Mouse (Mus musculus) adrenal gland, postnatal 36 days (tissue): ENCODE results near the gene Gm20388. TPM values are rescaled to one million over a fixed set of nuclear protein-coding genes. Genes with fewer than 3 reads are reported as not detected.

Experiments
- DNase-seq, 2 experiments: peaks; one replicate each; pipeline ENCODE4 v3.0.0; 2021; ENCODE audit warnings: mixed read lengths in 1 of 2
- long read RNA-seq, 2 experiments: library from polyadenylated mRNA; stranded (forward); transcript quantifications; one replicate each; pipeline ENCODE4 v2.0.0; 2021; ENCODE audit warnings: borderline sequencing depth in 2 of 2
- total RNA-seq, 2 experiments: library from RNA; stranded (reverse); gene quantifications; 2 replicates each; pipeline ENCODE4 v1.2.3; 2021

Gm20388 gene
- total RNA-seq: 1 to 10 TPM; 2.4 to 7.4 TPM
- long read RNA-seq, experiment 1, partial matches to known transcripts: 0 of 76 reads
- long read RNA-seq, experiment 1, other reads (novel, unspliced or antisense): 76 of 76 reads
- long read RNA-seq, experiment 2, partial matches to known transcripts: 0 of 36 reads
- long read RNA-seq, experiment 2, other reads (novel, unspliced or antisense): 36 of 36 reads

- DNase-seq: peak; percentile 91 to 93
Measured at GRCm38 (mm10) chr8:119910547-119911257, at the start of gene Gm20388. Gene Gm20388, plus strand, starts transcription at chr8:119910841.

GRCm38 (mm10) chr8:119861706-119862389, 48.8 kb upstream of the Gm20388 start, which contains the start of gene Klhl36:
Gene Klhl36, plus strand, starts transcription at chr8:119862266.
- peak; percentile 99 for DNase-seq

- no peak for DNase-seq
Measured at GRCm38 (mm10) chr8:119862390-119862734, 48.3 kb upstream of the Gm20388 start.

- DNase-seq: no peak
Measured at GRCm38 (mm10) chr8:119862749-119863148, 47.9 kb upstream of the Gm20388 start.

GRCm38 (mm10) chr8:119869616-119870015, 41.0 kb upstream of the Gm20388 start:
- no peak for DNase-seq

- DNase-seq: no peak
Measured at GRCm38 (mm10) chr8:119873181-119873580, 37.5 kb upstream of the Gm20388 start.

- DNase-seq: no peak
Measured at GRCm38 (mm10) chr8:119881301-119881700, 29.3 kb upstream of the Gm20388 start.

- DNase-seq: no peak
Measured at GRCm38 (mm10) chr8:119881917-119882316, 28.7 kb upstream of the Gm20388 start.

- no peak for DNase-seq
Measured at GRCm38 (mm10) chr8:119883281-119883680, 27.4 kb upstream of the Gm20388 start.

- peak; percentile 75 to 82 for DNase-seq
Measured at GRCm38 (mm10) chr8:119885612-119886011, 25.0 kb upstream of the Gm20388 start.

GRCm38 (mm10) chr8:119887130-119887529, 23.5 kb upstream of the Gm20388 start:
- peak; percentile 61 to 63 for DNase-seq

- no peak for DNase-seq
Measured at GRCm38 (mm10) chr8:119888012-119888411, 22.6 kb upstream of the Gm20388 start.

- no peak for DNase-seq
Measured at GRCm38 (mm10) chr8:119897069-119897468, 13.6 kb upstream of the Gm20388 start.

- peak; percentile 52 to 62 for DNase-seq
Measured at GRCm38 (mm10) chr8:119897933-119898332, 12.7 kb upstream of the Gm20388 start.

GRCm38 (mm10) chr8:119901349-119901748, 9.3 kb upstream of the Gm20388 start:
- no peak for DNase-seq

- peak; percentile 71 to 74 for DNase-seq
Measured at GRCm38 (mm10) chr8:119901952-119902351, 8.7 kb upstream of the Gm20388 start.

- peak; percentile 26 to 29 for DNase-seq
Measured at GRCm38 (mm10) chr8:119904323-119904911, 6.2 kb upstream of the Gm20388 start.

GRCm38 (mm10) chr8:119909944-119910546, 596 bp upstream of the Gm20388 start, which contains the start of gene Usp10:
Gene Usp10, plus strand, starts transcription at chr8:119910360.
- no peak for DNase-seq

GRCm38 (mm10) chr8:119911258-119911962, 769 bp downstream of the Gm20388 start:
- no peak for DNase-seq

- DNase-seq: no peak
Measured at GRCm38 (mm10) chr8:119912643-119913042, 2.0 kb downstream of the Gm20388 start.

GRCm38 (mm10) chr8:119913181-119913580, 2.5 kb downstream of the Gm20388 start:
- DNase-seq: no peak

- DNase-seq: no peak
Measured at GRCm38 (mm10) chr8:119914161-119914560, 3.5 kb downstream of the Gm20388 start.
